Mouse (Mus musculus) myocyte (in vitro differentiated cells): ENCODE data around the gene Cldnd2.

Source experiments
- E2F4 ChIP-seq: IDR thresholded peaks from one replicate; pipeline ENCODE4 v1.6.1; 2011; ENCODE audit warnings: mild to moderate bottlenecking, control low read depth, moderate library complexity; ENCODE audit not compliant: insufficient read depth
- MAX ChIP-seq: IDR thresholded peaks from one replicate; pipeline ENCODE4 v1.6.1; 2011; ENCODE audit warnings: low read depth, mild to moderate bottlenecking, control low read depth
- MYOD1 ChIP-seq, 3 experiments: IDR thresholded peaks; one replicate each; pipeline ENCODE4 v1.6.1; 2011; ENCODE audit warnings: control low read depth in 2 of 3, low read depth in 2 of 3, mild to moderate bottlenecking in 2 of 3, moderate library complexity in 1 of 3; ENCODE audit not compliant: insufficient read length in 2 of 3, control insufficient read depth in 1 of 3
- MYOG ChIP-seq, 3 experiments: IDR thresholded peaks; one replicate each; pipeline ENCODE4 v1.6.1; 2011; ENCODE audit warnings: control low read depth in 2 of 3, low read depth in 2 of 3, mild to moderate bottlenecking in 2 of 3; ENCODE audit not compliant: insufficient read length in 2 of 3, control insufficient read depth in 1 of 3, insufficient read depth in 1 of 3
- POLR2A ChIP-seq: IDR thresholded peaks from one replicate; pipeline ENCODE4 v1.6.1; 2011; ENCODE audit warnings: low read depth, mild to moderate bottlenecking, control low read depth, moderate library complexity; ENCODE audit not compliant: insufficient read length
- POLR2AphosphoS2 ChIP-seq: IDR thresholded peaks from one replicate; pipeline ENCODE4 v1.6.1; 2011; ENCODE audit warnings: low read depth, control low read depth; ENCODE audit not compliant: insufficient read length
- REST ChIP-seq: IDR thresholded peaks from one replicate; pipeline ENCODE4 v1.6.1; 2011; ENCODE audit warnings: mild to moderate bottlenecking, control low read depth, moderate library complexity; ENCODE audit not compliant: insufficient read depth, insufficient read length
- SRF ChIP-seq: IDR thresholded peaks from one replicate; pipeline ENCODE4 v1.6.1; 2011; ENCODE audit warnings: low read depth; ENCODE audit not compliant: control insufficient read depth, insufficient read length
- TCF12 ChIP-seq: IDR thresholded peaks from one replicate; pipeline ENCODE4 v1.6.1; 2011; ENCODE audit warnings: mild to moderate bottlenecking, control low read depth; ENCODE audit not compliant: poor library complexity, insufficient read depth, severe bottlenecking
- TCF3 ChIP-seq: IDR thresholded peaks from one replicate; pipeline ENCODE4 v1.6.1; 2011; ENCODE audit warnings: low read depth, control low read depth; ENCODE audit not compliant: insufficient read length
- USF1 ChIP-seq: IDR thresholded peaks from one replicate; pipeline ENCODE4 v1.6.1; 2011; ENCODE audit warnings: low read depth, mild to moderate bottlenecking, control low read depth, moderate library complexity

DNA sequence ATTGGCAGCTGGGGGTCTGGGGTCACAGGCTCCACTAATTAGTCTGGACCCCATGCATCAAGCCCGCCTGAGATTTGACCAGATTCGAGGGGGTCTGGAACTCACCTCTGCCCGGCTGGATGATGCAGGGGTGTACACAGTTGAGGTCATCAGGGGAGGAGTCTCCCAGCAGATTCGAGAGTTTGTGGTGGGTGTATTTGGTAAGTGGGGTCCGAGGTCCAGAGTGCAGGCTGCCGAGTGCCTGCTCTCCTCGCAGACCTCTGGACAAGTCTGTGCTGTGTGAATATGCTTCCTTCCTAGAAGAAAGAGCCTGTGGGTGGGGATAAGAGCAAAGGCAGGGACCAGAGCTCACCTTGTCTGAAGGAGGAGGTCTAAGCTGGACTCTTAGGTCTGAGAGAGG, 23.4 kb downstream of the Cldnd2 start:
- no peak for TF ChIP-seq POLR2A
- no peak for TF ChIP-seq MYOD1 (IDR thresholded peaks at IDR 0.05; ENCODE audit: control insufficient read depth in 1 of 3, insufficient read length in 2 of 3, low read depth in 2 of 3)
- no peak for TF ChIP-seq SRF
- TF ChIP-seq E2F4 = no peak
- no peak for TF ChIP-seq MAX
- TF ChIP-seq REST = no peak
- no peak for TF ChIP-seq TCF12
- no peak for TF ChIP-seq USF1
- no peak for TF ChIP-seq MYOG (IDR thresholded peaks at IDR 0.05; ENCODE audit: control insufficient read depth in 1 of 3, insufficient read depth in 1 of 3, insufficient read length in 2 of 3, low read depth in 2 of 3)
- no peak for TF ChIP-seq TCF3
- TF ChIP-seq POLR2AphosphoS2 = no peak
